Mouse (Mus musculus): Measurements from ENCODE around the gene Atp2b2. TPM values are rescaled to one million over a fixed set of nuclear protein-coding genes. Genes with fewer than 3 reads are reported as not detected.

Atp2b2 gene
- total and polyA plus RNA-seq, 3 experiments = 0.04 TPM; not detected in 2

DNA sequence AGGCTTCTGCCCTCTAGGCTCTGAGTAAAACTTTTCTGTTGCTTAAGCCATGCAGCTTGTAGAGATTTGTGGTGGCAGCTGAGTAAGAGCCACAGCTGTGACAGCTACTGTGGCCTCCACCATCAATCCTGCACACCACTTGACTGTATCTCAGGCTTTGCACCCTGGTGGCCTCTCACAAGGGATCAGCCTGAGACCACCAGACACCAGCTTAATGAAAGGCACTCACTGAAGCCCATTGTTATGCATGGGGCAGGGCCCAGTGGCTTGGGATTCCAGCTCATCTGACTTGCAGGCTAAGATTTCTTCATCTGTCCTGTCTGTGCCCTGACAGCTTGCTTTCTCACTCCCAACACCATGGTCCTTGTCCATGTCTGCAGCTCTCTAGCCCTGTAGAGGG, 155.5 kb downstream of the Atp2b2 start:
- no peaks in the 10 kb centered on the region for H3K27me3 ChIP-seq (ENCODE audit: control insufficient read depth in 1 of 2, insufficient read depth in 2 of 2, low read length in 2 of 2)
- DNase-seq (ENCODE audit: low read depth, low spot score) = no peak
- no peaks in the 10 kb centered on the region for H3K9me3 ChIP-seq (replicated peaks; ENCODE audit: insufficient read depth, low read length)
- H3K79me2 ChIP-seq (ENCODE audit: control insufficient read depth, insufficient read depth, low read length, poor library complexity) = no peaks in the 10 kb centered on the region
- H3K27ac ChIP-seq (ENCODE audit: control insufficient read depth, low read depth, low read length) = no peak overlapping the region
- no peak overlapping the region for H3K9ac ChIP-seq (ENCODE audit: control insufficient read depth, low read depth, low read length, poor library complexity, severe bottlenecking)
- no peaks in the 10 kb centered on the region for H3K4me1 ChIP-seq (ENCODE audit: control insufficient read depth in 1 of 2, insufficient read depth in 2 of 2, low read length in 2 of 2)
- TF ChIP-seq HCFC1 (IDR thresholded peaks at IDR 0.05; ENCODE audit: low read depth, low read length) (no peak), MYC (IDR thresholded peaks at IDR 0.05; ENCODE audit: low read depth, low read length) (no peak), USF1 (IDR thresholded peaks at IDR 0.05; ENCODE audit: low read depth, low read length) (no peak), RAD21 (IDR thresholded peaks at IDR 0.05; ENCODE audit: low read depth, low read length) (no peak), MXI1 (IDR thresholded peaks at IDR 0.05; ENCODE audit: low read depth, low read length) (no peak), POLR2AphosphoS2 (IDR thresholded peaks at IDR 0.05; ENCODE audit: low read length) (no peak), CTCF (IDR thresholded peaks at IDR 0.05 in 2 of 3, conservative IDR thresholded peaks at IDR 0.05 in 1 of 3; ENCODE audit: control insufficient read depth in 1 of 3, insufficient read depth in 1 of 3, low read depth in 2 of 3, low read length in 3 of 3, poor library complexity in 1 of 3, severe bottlenecking in 1 of 3) (no peak), ELF1 (IDR thresholded peaks at IDR 0.05; ENCODE audit: low read depth, low read length) (no peak), POLR2AphosphoS5 (IDR thresholded peaks at IDR 0.05; ENCODE audit: borderline replicate concordance, low read depth, low read length) (no peak)
- no peak overlapping the region for H3K4me3 ChIP-seq (ENCODE audit: control insufficient read depth in 1 of 2, insufficient read depth in 1 of 2, low read depth in 2 of 2, low read length in 2 of 2)
- H3K36me3 ChIP-seq (ENCODE audit: control insufficient read depth in 1 of 2, insufficient read depth in 2 of 2, low read length in 2 of 2) = no peaks in the 10 kb centered on the region

DNA sequence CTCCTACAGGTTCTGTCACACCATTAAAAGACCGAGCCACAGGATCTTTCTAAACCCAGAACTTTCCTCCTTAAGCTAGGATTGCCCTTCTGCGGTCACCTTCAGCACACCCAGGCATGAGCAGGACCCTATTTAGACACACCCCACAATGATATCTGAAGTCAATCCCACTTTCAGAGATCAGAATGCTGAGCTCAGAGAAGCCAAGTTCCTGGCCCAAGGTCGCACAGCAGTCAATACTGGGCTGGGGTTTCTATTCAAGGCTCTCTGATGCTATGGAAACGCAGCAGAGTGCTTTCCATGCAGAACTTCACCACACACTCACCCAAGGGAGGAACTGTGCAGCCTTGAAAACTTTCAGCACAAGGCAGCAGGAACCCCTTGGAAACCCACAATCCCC, 157.6 kb downstream of the Atp2b2 start:
- H3K36me3 ChIP-seq (ENCODE audit: control insufficient read depth in 1 of 2, insufficient read depth in 2 of 2, low read length in 2 of 2) = no peaks in the 10 kb centered on the region
- no peaks in the 10 kb centered on the region for H3K9me3 ChIP-seq (replicated peaks; ENCODE audit: insufficient read depth, low read length)
- TF ChIP-seq CHD1 (IDR thresholded peaks at IDR 0.05; ENCODE audit: low read depth, low read length) (no peak), ZMIZ1 (IDR thresholded peaks at IDR 0.05; ENCODE audit: low read depth, low read length) (no peak), MAZ (IDR thresholded peaks at IDR 0.05; ENCODE audit: low read depth, low read length) (no peak), POLR2AphosphoS2 (IDR thresholded peaks at IDR 0.05; ENCODE audit: low read length) (no peak), POLR2AphosphoS5 (IDR thresholded peaks at IDR 0.05; ENCODE audit: borderline replicate concordance, low read depth, low read length) (no peak), MYC (IDR thresholded peaks at IDR 0.05; ENCODE audit: low read depth, low read length) (no peak), USF1 (IDR thresholded peaks at IDR 0.05; ENCODE audit: low read depth, low read length) (no peak)
- no peaks in the 10 kb centered on the region for H3K79me2 ChIP-seq (ENCODE audit: control insufficient read depth, insufficient read depth, low read length, poor library complexity)
- H3K4me1 ChIP-seq (ENCODE audit: control insufficient read depth in 1 of 2, insufficient read depth in 2 of 2, low read length in 2 of 2) = no peaks in the 10 kb centered on the region
- no peaks in the 10 kb centered on the region for H3K27me3 ChIP-seq (ENCODE audit: control insufficient read depth in 1 of 2, insufficient read depth in 2 of 2, low read length in 2 of 2)
- H3K27ac ChIP-seq (ENCODE audit: control insufficient read depth, low read depth, low read length) = no peak overlapping the region
- H3K9ac ChIP-seq (ENCODE audit: control insufficient read depth, low read depth, low read length, poor library complexity, severe bottlenecking) = no peak overlapping the region
- H3K4me3 ChIP-seq (ENCODE audit: control insufficient read depth in 1 of 2, insufficient read depth in 1 of 2, low read depth in 2 of 2, low read length in 2 of 2) = no peak overlapping the region
- DNase-seq (ENCODE audit: low read depth, low spot score) = no peak

DNA sequence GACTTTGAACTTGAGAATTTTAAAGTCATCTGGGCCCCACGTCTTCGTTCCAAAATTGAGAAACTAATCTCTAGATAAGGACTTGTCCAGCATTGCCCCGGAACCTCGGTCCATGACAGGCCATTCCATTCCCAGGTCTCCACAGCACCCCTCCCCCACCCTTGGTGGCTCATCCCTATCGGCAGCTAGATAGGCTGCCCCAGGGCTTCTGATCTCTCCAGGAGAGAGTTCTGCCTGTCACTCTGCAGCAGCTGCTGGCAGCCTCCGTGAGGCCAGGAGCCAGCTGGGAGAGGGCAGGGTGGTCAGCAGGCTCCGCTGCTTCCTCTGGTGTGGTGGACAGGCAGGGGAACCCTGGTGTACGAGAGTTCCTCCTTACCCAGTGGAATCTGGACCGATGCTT, 159.2 kb downstream of the Atp2b2 start:
- DNase-seq (ENCODE audit: low read depth, low spot score) = no peak
- H3K27ac ChIP-seq (ENCODE audit: control insufficient read depth, low read depth, low read length) = no peak overlapping the region
- no peaks in the 10 kb centered on the region for H3K4me1 ChIP-seq (ENCODE audit: control insufficient read depth in 1 of 2, insufficient read depth in 2 of 2, low read length in 2 of 2)
- no peak overlapping the region for H3K9ac ChIP-seq (ENCODE audit: control insufficient read depth, low read depth, low read length, poor library complexity, severe bottlenecking)
- no peaks in the 10 kb centered on the region for H3K36me3 ChIP-seq (ENCODE audit: control insufficient read depth in 1 of 2, insufficient read depth in 2 of 2, low read length in 2 of 2)
- H3K9me3 ChIP-seq (replicated peaks; ENCODE audit: insufficient read depth, low read length) = no peaks in the 10 kb centered on the region
- no peaks in the 10 kb centered on the region for H3K27me3 ChIP-seq (ENCODE audit: control insufficient read depth in 1 of 2, insufficient read depth in 2 of 2, low read length in 2 of 2)
- no peak overlapping the region for H3K4me3 ChIP-seq (ENCODE audit: control insufficient read depth in 1 of 2, insufficient read depth in 1 of 2, low read depth in 2 of 2, low read length in 2 of 2)
- H3K79me2 ChIP-seq (ENCODE audit: control insufficient read depth, insufficient read depth, low read length, poor library complexity) = no peaks in the 10 kb centered on the region
- TF ChIP-seq MAZ (IDR thresholded peaks at IDR 0.05; ENCODE audit: low read depth, low read length) = no peak
- TF ChIP-seq USF2 (IDR thresholded peaks at IDR 0.05; ENCODE audit: borderline replicate concordance in 1 of 2, insufficient read depth in 1 of 2, low read depth in 1 of 2, low read length in 2 of 2) = no peak
- TF ChIP-seq GATA1 (IDR thresholded peaks at IDR 0.05; ENCODE audit: low read depth, low read length) = no peak
- TF ChIP-seq MAX (IDR thresholded peaks at IDR 0.05; ENCODE audit: low read length) = no peak
- no peak for TF ChIP-seq TCF12 (IDR thresholded peaks at IDR 0.05; ENCODE audit: low read depth, low read length)
- no peak for TF ChIP-seq TBP (IDR thresholded peaks at IDR 0.05; ENCODE audit: low read depth, low read length)
- TF ChIP-seq CHD1 (IDR thresholded peaks at IDR 0.05; ENCODE audit: low read depth, low read length) = no peak
- TF ChIP-seq NELFE (IDR thresholded peaks at IDR 0.05; ENCODE audit: low read depth, low read length) = no peak

All from MEL (cell line).